Mouse (Mus musculus): Measurements from ENCODE around the gene 1520401A03Rik. TPM values are rescaled to one million over a fixed set of nuclear protein-coding genes. Genes with fewer than 3 reads are reported as not detected.

The 1520401A03Rik gene
- total and polyA plus RNA-seq, 3 experiments, result 0.08 TPM; not detected in 2

DNA sequence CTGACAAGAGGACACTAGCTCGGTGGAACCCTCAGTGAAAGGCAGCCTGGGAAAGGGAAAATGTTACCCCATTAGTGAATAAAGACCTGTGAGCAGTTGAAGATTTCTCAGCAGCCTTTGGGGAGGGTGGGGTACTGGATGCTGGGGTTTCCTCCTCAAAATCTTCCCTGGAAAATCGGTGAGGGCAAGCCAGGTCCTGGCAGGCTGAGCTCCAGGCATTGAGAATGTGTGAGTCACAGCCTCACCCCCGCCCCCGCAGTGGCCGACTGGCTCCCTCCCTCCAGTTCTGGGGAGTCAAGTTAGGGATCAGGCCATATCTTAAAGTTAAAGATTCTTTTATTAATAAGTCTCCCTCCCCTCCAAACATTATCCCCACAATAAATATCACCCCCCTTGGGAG, 47.5 kb downstream of the 1520401A03Rik start:
- in situ Hi-C loops (cut with MboI; ENCODE audit: low pct_ligation_motif_present, low pct_unique_long_range_greater_than_20kb, low sequenced_read_pairs), result loop anchor here (10.0 kb wide), 1 partner anchor 50 kb away; the partner anchor contains the start of genes 1520401A03Rik and Pkmyt1
- H3K4me1 ChIP-seq (ENCODE audit: control insufficient read depth in 1 of 2, insufficient read depth in 2 of 2), result peaks cover 13 to 53% of the 10 kb centered on the region in 2 experiments
- peaks cover 3 to 9% of the 10 kb centered on the region in 2 experiments for H3K36me3 ChIP-seq (replicated peaks in 1 of 2; ENCODE audit: control insufficient read depth in 1 of 2, insufficient read depth in 1 of 2, low read length in 1 of 2)
- TF ChIP-seq USF1 (IDR thresholded peaks at IDR 0.05; ENCODE audit: low read depth, low read length) (no peak), JUND (conservative IDR thresholded peaks at IDR 0.05; ENCODE audit: low read depth, low read length) (no peak), MAZ (IDR thresholded peaks at IDR 0.05; ENCODE audit: low read depth, low read length) (no peak), BHLHE40 (IDR thresholded peaks at IDR 0.05; ENCODE audit: low read depth, low read length) (no peak), POLR2AphosphoS2 (IDR thresholded peaks at IDR 0.05; ENCODE audit: low read depth, low read length) (no peak), MAX (IDR thresholded peaks at IDR 0.05; ENCODE audit: low read length) (no peak), TCF12 (IDR thresholded peaks at IDR 0.05; ENCODE audit: low read depth, low read length) (no peak), MYC (IDR thresholded peaks at IDR 0.05; ENCODE audit: low read depth, low read length) (no peak), E2F4 (IDR thresholded peaks at IDR 0.05; ENCODE audit: insufficient replicate concordance, low read depth, low read length) (no peak), EP300 (IDR thresholded peaks at IDR 0.05; ENCODE audit: low read length) (no peak), CTCF (conservative IDR thresholded peaks at IDR 0.05 in 1 of 2, IDR thresholded peaks at IDR 0.05 in 1 of 2; ENCODE audit: low read depth in 2 of 2, low read length in 2 of 2) (no peak), TBP (conservative IDR thresholded peaks at IDR 0.05; ENCODE audit: low read depth, low read length) (no peak), MEF2A (IDR thresholded peaks at IDR 0.05; ENCODE audit: borderline replicate concordance, low read depth, low read length) (no peak), CHD1 (IDR thresholded peaks at IDR 0.05; ENCODE audit: low read depth, low read length) (no peak), CHD2 (IDR thresholded peaks at IDR 0.05; ENCODE audit: low read length) (no peak), SIN3A (IDR thresholded peaks at IDR 0.05; ENCODE audit: low read length) (no peak), ETS1 (conservative IDR thresholded peaks at IDR 0.05; ENCODE audit: low read depth, low read length) (no peak), PAX5 (IDR thresholded peaks at IDR 0.05; ENCODE audit: low read length) (no peak), POLR2A (IDR thresholded peaks at IDR 0.05; ENCODE audit: low read depth, low read length) (no peak)
- H3K9me3 ChIP-seq (replicated peaks; ENCODE audit: low read length), result no peaks in the 10 kb centered on the region
- H3K4me3 ChIP-seq (replicated peaks in 1 of 3; ENCODE audit: low read depth in 2 of 3, low read length in 2 of 3, poor library complexity in 1 of 3), result no peak overlapping the region
- H3K9ac ChIP-seq (ENCODE audit: insufficient read depth, low read depth), result no peak overlapping the region
- H3K4me2 ChIP-seq (ENCODE audit: insufficient read depth, low read depth, poor library complexity, severe bottlenecking), result no peak overlapping the region
- no peak for DNase-seq (ENCODE audit: extremely low read depth)
- H3K79me2 ChIP-seq (replicated peaks; ENCODE audit: control insufficient read depth, extremely low read depth, insufficient read depth, poor library complexity, severe bottlenecking), result no peaks in the 10 kb centered on the region
- H3K27me3 ChIP-seq (replicated peaks), result peaks cover 33% of the 10 kb centered on the region
- dilution Hi-C loops (cut with MboI; ENCODE audit: extremely low pct_ligation_motif_present, extremely low pct_unique_long_range_greater_than_20kb, low sequenced_read_pairs), result no loop called here
- H3K27ac ChIP-seq (ENCODE audit: insufficient read depth, low read depth), result no peak overlapping the region

DNA sequence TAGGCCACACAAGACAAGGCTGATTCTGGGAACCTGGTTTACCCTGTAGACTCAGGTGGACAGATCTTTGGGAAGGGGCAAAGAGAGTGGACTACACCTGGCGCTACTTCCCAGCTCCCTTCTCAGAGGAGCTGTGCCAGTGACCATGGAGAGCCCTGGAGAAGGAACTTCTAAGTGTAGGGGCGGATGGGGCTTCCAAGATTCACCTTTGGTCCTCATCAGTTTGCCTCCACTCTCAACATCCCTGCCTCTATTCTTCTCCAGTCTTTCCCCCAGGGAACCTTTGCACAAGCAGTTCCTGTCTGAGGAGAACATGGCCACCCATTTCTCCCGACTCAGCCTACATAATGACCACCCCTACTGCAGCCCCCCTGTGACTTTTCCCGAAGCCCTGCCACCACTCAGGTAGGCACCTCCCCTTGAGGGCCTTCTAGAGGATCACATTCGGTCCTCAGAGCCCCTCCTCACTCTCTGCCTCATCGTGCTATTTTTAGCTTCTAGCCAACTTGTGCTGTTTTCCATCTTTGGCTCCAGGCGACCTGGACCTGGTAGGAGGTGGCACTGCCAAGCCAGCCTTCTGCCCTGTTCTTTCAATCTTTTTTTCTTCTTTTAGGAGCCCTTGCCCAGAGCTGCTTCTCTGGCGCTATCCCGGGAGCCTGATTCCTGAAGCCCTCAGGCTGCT, 48.2 kb downstream of the 1520401A03Rik start:
- Histone ChIP-seq H3K4me2 (ENCODE audit: insufficient read depth, low read depth, poor library complexity, severe bottlenecking) (peak overlapping the region; percentile 55), H3K9ac (ENCODE audit: insufficient read depth, low read depth) (peak overlapping the region; percentile 10; the same call in 1 of the 2 replicates), H3K4me1 (ENCODE audit: control insufficient read depth in 1 of 2, insufficient read depth in 2 of 2) (peaks cover 15 to 53% of the 10 kb centered on the region in 2 experiments), H3K27me3 (replicated peaks) (peaks cover 26% of the 10 kb centered on the region), H3K9me3 (replicated peaks; ENCODE audit: low read length) (no peaks in the 10 kb centered on the region), H3K27ac (ENCODE audit: insufficient read depth, low read depth) (no peak overlapping the region), H3K79me2 (replicated peaks; ENCODE audit: control insufficient read depth, extremely low read depth, insufficient read depth, poor library complexity, severe bottlenecking) (no peaks in the 10 kb centered on the region), H3K36me3 (replicated peaks in 1 of 2; ENCODE audit: control insufficient read depth in 1 of 2, insufficient read depth in 1 of 2, low read length in 1 of 2) (peaks cover 9 to 16% of the 10 kb centered on the region in 2 experiments), H3K4me3 (replicated peaks in 1 of 3; ENCODE audit: low read depth in 2 of 3, low read length in 2 of 3, poor library complexity in 1 of 3) (peak overlapping the region; percentile 58 to 62 (median 59))
- no peak for DNase-seq (ENCODE audit: extremely low read depth)
- dilution Hi-C loops (cut with MboI; ENCODE audit: extremely low pct_ligation_motif_present, extremely low pct_unique_long_range_greater_than_20kb, low sequenced_read_pairs) (no loop called here), in situ Hi-C loops (cut with MboI; ENCODE audit: low pct_ligation_motif_present, low pct_unique_long_range_greater_than_20kb, low sequenced_read_pairs) (loop anchor here (10.0 kb wide), 1 partner anchor 50 kb away; the partner anchor contains the start of genes 1520401A03Rik and Pkmyt1)
- TF ChIP-seq MAZ (IDR thresholded peaks at IDR 0.05; ENCODE audit: low read depth, low read length) (no peak), SMC3 (IDR thresholded peaks at IDR 0.05; ENCODE audit: low read depth, low read length) (no peak), ETS1 (conservative IDR thresholded peaks at IDR 0.05; ENCODE audit: low read depth, low read length) (no peak), POLR2A (IDR thresholded peaks at IDR 0.05; ENCODE audit: low read depth, low read length) (no peak)

Data from CH12.LX (cell line).